Mouse (Mus musculus): ENCODE results near the gene Mamdc4.

DNA sequence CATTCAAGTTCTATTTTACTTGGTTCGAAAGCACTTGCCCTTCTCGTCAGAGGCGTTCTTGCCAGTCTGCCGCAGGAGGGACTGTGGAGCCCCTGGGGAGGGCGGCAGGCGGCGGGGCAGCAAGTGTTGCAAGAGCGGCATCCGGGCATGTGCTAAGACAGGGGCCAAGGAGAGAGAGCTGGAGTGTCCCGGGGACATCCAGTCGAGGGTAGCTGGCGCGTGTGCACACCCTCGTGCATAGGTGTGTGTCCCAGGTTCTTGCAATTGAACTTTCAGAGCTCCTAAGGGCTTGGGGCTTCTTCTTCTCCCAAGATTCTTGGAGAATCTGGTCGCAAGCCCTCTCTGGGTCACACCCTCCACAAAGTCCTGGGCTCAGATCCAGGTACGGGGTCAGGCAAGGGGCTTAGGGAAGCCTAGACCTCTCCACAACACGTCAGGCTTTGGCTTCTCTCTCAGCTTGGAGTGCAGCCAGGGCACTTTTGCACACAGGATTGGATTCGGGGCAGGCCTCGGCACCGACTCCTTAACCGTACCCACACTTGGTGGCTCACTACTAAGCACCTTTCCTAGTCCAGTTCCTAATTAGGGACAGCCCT is 885 bp upstream of the Mamdc4 start:
- TF ChIP-seq CTCF (IDR thresholded peaks at IDR 0.05; ENCODE audit: low read depth, low read length) (no peak), POLR2A (IDR thresholded peaks at IDR 0.05; ENCODE audit: extremely low read depth, insufficient read depth, low read length) (no peak)

Data from liver, adult 2 months (tissue).